Mouse (Mus musculus) embryonic facial prominence, embryonic 11.5 days (tissue): Measurements from ENCODE around the gene Robo4. TPM values are rescaled to one million over a fixed set of nuclear protein-coding genes. Genes with fewer than 3 reads are reported as not detected.

Experiments used
- ATAC-seq: fragments of 200-750 bp; cut with Nextera tagmentation; replicated peaks from 2 replicates; pipeline ENCODE4 v1.8.0; 2017; ENCODE audit warnings: low read depth; ENCODE audit not compliant: insufficient number of reproducible peaks, low FRiP score, low TSS enrichment
- DNase-seq: peaks from one replicate; pipeline ENCODE4 v3.0.0-alpha.2; 2015; ENCODE audit warnings: low spot score
- H3K27ac ChIP-seq: fragments of 300-500 bp; sonication (generic); replicated peaks from 2 replicates; pipeline ENCODE4 v1.5.1; 2014; ENCODE audit warnings: mild to moderate bottlenecking, low read depth, low read length, control low read depth
- H3K27me3 ChIP-seq: fragments of 300-500 bp; sonication (generic); 2 replicates; pipeline ENCODE4 v1.6.1; 2014; ENCODE audit warnings: mild to moderate bottlenecking, low read length, moderate library complexity, mixed read lengths; ENCODE audit not compliant: control insufficient read depth, insufficient read depth
- H3K36me3 ChIP-seq: fragments of 300-500 bp; sonication (generic); replicated peaks from 2 replicates; pipeline ENCODE4 v1.6.1; 2014; ENCODE audit warnings: low read depth, mild to moderate bottlenecking, low read length, moderate library complexity, mixed read lengths; ENCODE audit not compliant: control insufficient read depth, insufficient read depth
- H3K4me1 ChIP-seq: fragments of 300-500 bp; sonication (generic); 2 replicates; pipeline ENCODE4 v1.6.1; 2014; ENCODE audit warnings: low read length, mixed read lengths; ENCODE audit not compliant: control insufficient read depth, insufficient read depth
- H3K4me2 ChIP-seq: fragments of 300-500 bp; sonication (generic); 2 replicates; pipeline ENCODE4 v1.6.1; 2014; ENCODE audit warnings: low read depth, mild to moderate bottlenecking, control low read depth, low read length, moderate library complexity
- H3K4me3 ChIP-seq: fragments of 300-500 bp; sonication (generic); 2 replicates; pipeline ENCODE4 v1.5.1; 2014; ENCODE audit warnings: low read depth, low read length, control low read depth
- H3K9ac ChIP-seq: fragments of 300-500 bp; sonication (generic); replicated peaks from 2 replicates; pipeline ENCODE4 v1.6.1; 2014; ENCODE audit warnings: mild to moderate bottlenecking, control low read depth, low read length
- H3K9me3 ChIP-seq: fragments of 300-500 bp; sonication (generic); replicated peaks from 2 replicates; pipeline ENCODE4 v1.6.1; 2016; ENCODE audit warnings: mild to moderate bottlenecking, low read length, inconsistent platforms, mixed read lengths; ENCODE audit not compliant: control insufficient read depth
- WGBS: fragments of 180-500 bp; shearing (Covaris S2); extraction: QIAGEN DNeasy Blood & Tissue Kit; methylation state at CpG from one replicate; pipeline ENCODE4 v1.1.7; 2014; 5-methylcytosine and 5-hydroxymethylcytosine counted together
- polyA plus RNA-seq: library from polyadenylated mRNA; unstranded; fragments of >200 nt; fragmentation: Nextera tagmentation; extraction: Ambion mirVana; gene quantifications from 2 replicates; pipeline ENCODE4 v1.2.1, GENCODE M21; 2014

Gene Robo4
- polyA plus RNA-seq, 1 experiment from 2014 or later, result 6.5 TPM

DNA sequence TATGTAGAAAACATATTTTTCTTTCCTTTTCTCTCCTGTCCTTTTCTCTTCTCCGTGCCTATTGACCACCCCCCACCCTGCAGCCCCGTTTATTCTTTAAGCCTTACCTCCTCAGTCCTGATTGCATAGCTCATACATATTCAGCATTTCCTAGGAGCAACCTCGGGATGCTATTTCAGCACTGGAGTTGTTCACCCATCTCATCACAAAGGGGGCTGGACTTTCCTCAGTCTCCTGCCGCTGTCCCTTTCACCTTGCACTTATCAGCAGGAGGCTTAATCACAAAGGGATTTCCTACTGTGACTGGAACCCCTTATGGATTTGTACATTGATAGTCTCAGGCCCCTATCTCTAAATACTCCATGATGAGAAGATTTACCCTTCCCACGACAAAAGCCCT is 50.7 kb downstream of the Robo4 start:
- 0% methylated on average over 5 of the region's 5 CpGs for WGBS
- Histone ChIP-seq H3K4me3 (no peak overlapping the region), H3K4me2 (no peak overlapping the region), H3K27me3 (peaks cover 54% of the 10 kb centered on the region), H3K9ac (no peak overlapping the region), H3K9me3 (no peaks in the 10 kb centered on the region), H3K27ac (no peak overlapping the region), H3K36me3 (no peaks in the 10 kb centered on the region), H3K4me1 (no peaks in the 10 kb centered on the region)
- no peak for ATAC-seq
- DNase-seq, result no peak

DNA sequence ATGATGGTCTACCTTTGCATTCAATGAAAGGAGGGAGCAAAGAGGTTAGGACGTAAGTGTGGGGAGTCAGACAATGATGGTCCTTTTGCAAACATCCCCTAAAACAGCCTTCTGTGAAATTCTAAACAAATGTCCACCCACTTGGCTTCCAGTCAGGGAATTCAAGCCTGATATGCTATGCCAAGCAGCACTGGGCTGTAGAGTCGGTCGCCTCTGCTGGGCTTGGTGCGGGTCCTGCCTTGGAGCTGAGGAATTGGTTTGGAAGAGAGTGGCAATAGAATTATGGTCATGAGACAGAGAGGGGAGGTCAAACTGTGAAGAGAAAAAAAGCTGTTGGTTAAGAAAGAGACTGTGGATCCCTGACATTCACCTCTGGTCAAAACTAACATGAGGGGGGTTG is 51.6 kb downstream of the Robo4 start:
- H3K27me3 ChIP-seq, result peaks cover 64% of the 10 kb centered on the region
- H3K27ac ChIP-seq, result no peak overlapping the region
- WGBS, result 27% methylated on average over 4 of the region's 4 CpGs
- ATAC-seq, result no peak
- H3K9me3 ChIP-seq, result no peaks in the 10 kb centered on the region
- H3K4me3 ChIP-seq, result no peak overlapping the region
- H3K4me1 ChIP-seq, result no peaks in the 10 kb centered on the region
- no peak overlapping the region for H3K9ac ChIP-seq
- no peaks in the 10 kb centered on the region for H3K36me3 ChIP-seq
- no peak for DNase-seq
- H3K4me2 ChIP-seq, result no peak overlapping the region

DNA sequence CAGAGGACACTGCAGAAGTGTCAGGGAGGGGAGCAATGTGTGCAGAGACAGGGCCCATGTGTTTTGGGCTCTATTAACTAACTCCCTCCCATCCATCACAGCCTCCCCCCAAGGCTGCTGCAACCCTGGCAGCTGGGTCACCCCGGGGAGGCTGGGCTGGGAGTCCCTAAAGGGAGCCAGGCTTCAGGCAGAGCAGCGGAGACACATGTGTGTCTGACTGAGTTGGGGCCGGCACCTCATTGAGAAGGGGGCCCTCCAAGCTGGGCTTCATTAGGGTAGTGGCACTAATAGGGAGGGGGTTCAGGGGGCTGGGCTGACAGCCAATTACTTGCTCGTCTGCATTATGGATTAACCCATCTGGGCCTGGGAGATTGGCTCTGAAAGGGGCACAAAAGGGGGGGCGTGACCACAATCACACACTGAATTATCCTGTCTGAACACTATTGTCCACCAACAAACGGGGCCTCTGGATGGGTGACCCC is 52.4 kb downstream of the Robo4 start:
- H3K9ac ChIP-seq, result no peak overlapping the region
- DNase-seq (peak; percentile 28), ATAC-seq (peak; percentile 69; the same call in 1 of the 2 replicates)
- peaks cover 70% of the 10 kb centered on the region for H3K27me3 ChIP-seq
- H3K4me3 ChIP-seq, result no peak overlapping the region
- H3K36me3 ChIP-seq, result no peaks in the 10 kb centered on the region
- no peak overlapping the region for H3K27ac ChIP-seq
- H3K4me1 ChIP-seq, result no peaks in the 10 kb centered on the region
- H3K9me3 ChIP-seq, result no peaks in the 10 kb centered on the region
- 0% methylated on average over 6 of the region's 6 CpGs for WGBS
- H3K4me2 ChIP-seq, result no peak overlapping the region

DNA sequence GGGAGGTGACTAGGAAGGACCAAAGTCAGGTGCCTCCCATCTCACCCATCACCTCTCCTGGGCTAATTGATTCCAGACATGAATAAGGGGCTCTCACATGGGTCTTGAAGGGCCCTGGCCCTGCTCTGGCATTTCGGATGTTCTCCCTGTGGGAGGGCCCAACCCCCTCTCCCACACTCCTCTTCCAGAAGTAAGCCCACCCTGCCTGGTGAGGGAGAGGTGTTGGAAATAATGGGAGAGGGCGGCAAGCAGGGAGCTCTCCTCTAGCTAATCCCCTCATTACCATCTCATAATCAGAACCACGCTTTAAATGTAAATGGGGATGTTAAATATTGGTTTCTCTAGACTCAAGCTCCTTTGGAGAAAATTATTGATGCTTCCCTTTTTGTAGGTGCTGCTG is 53.3 kb downstream of the Robo4 start:
- H3K4me3 ChIP-seq, result no peak overlapping the region
- WGBS, result 4% methylated on average over 3 of the region's 3 CpGs
- H3K9me3 ChIP-seq, result no peaks in the 10 kb centered on the region
- no peaks in the 10 kb centered on the region for H3K36me3 ChIP-seq
- H3K27me3 ChIP-seq, result peaks cover 78% of the 10 kb centered on the region
- no peak overlapping the region for H3K9ac ChIP-seq
- H3K4me2 ChIP-seq, result no peak overlapping the region
- no peak overlapping the region for H3K27ac ChIP-seq
- H3K4me1 ChIP-seq, result 0 out of 2 replicates have a peak, but pooled peaks cover under 1% of the 10 kb centered on the region
- DNase-seq, result no peak
- no peak for ATAC-seq

DNA sequence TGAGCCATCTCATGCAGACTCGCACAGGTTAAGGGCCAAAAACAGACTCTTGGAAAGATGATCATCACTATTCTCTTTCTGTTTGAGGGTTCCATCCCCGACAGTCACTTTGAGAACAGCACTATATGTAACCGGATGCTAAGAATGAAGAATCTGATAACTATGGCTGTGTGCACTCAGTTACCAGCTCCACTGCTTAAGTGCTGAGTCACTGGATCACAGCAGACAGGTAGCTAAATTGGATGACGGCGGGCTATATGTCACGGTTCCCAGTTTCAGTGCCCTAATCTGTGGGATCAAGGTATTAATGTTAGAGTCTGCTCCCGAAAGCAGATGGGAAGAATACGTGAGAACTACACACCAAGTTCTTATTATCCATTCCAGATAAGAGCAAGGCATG is 54.2 kb downstream of the Robo4 start:
- 0 out of 2 replicates have a peak, but pooled peaks cover 6% of the 10 kb centered on the region for H3K4me1 ChIP-seq
- H3K4me2 ChIP-seq, result no peak overlapping the region
- no peak overlapping the region for H3K27ac ChIP-seq
- H3K9me3 ChIP-seq, result no peaks in the 10 kb centered on the region
- no peak for ATAC-seq
- 3% methylated on average over 8 of the region's 8 CpGs for WGBS
- peaks cover 85% of the 10 kb centered on the region for H3K27me3 ChIP-seq
- no peaks in the 10 kb centered on the region for H3K36me3 ChIP-seq
- H3K9ac ChIP-seq, result no peak overlapping the region
- DNase-seq, result no peak
- no peak overlapping the region for H3K4me3 ChIP-seq

DNA sequence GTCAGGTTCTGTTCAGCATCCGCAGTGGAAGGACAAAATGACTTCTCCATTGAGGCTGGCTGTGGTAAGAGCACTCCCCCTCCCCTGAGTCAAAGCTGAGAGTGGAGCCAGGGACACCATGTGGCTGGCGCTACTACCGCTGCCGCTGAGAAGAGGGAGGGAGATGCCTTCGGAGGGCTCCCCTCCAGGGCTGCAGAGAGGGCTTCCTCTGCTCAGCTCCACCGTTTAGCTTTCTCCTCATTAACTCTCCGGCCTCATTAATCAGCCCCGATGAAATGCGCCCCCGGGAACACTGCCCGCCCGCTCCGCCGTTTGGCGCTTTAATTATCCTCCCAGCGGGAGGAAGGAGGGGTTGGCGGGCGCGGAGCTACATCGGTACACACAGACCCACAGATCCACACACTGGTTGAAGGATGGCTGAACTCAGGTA is 54.8 kb downstream of the Robo4 start:
- H3K4me2 ChIP-seq, result peak overlapping the region; percentile 46
- peak; percentile 47 for DNase-seq
- peak; percentile 49; the same call in 1 of the 2 replicates for ATAC-seq
- H3K9ac ChIP-seq, result no peak overlapping the region
- 0 out of 2 replicates have a peak, but pooled peaks cover 6% of the 10 kb centered on the region for H3K4me1 ChIP-seq
- no peak overlapping the region for H3K27ac ChIP-seq
- peak overlapping the region; percentile 22 for H3K4me3 ChIP-seq
- under 1% methylated on average over 19 of the region's 20 CpGs for WGBS
- no peaks in the 10 kb centered on the region for H3K36me3 ChIP-seq
- H3K27me3 ChIP-seq, result peaks cover 89% of the 10 kb centered on the region
- H3K9me3 ChIP-seq, result no peaks in the 10 kb centered on the region

DNA sequence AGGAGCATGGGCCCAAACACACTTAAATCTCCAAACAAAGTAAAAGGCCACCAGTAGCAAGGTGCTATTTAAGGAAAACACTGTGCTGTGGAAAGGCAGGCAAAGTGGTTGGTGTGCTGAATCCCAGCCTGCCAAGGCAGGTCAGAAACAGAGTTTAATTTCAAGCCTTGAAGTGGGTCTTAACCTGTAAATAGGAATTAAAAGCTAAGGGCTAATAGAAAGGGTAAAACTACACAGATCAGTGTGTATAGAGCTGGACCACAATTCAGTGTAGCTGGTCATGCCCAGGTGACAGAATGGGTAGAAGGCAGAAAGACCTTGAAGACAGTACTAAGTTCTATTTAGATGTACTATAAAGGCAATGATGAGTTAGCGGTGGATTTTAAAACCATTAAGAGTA is 55.5 kb downstream of the Robo4 start:
- ATAC-seq, result no peak
- Histone ChIP-seq H3K4me2 (no peak overlapping the region), H3K27ac (no peak overlapping the region), H3K4me1 (0 out of 2 replicates have a peak, but pooled peaks cover 6% of the 10 kb centered on the region), H3K9me3 (no peaks in the 10 kb centered on the region), H3K4me3 (no peak overlapping the region), H3K27me3 (peaks cover 90% of the 10 kb centered on the region), H3K36me3 (no peaks in the 10 kb centered on the region), H3K9ac (no peak overlapping the region)
- WGBS, result 48% methylated on average over 1 of the region's 1 CpGs
- no peak for DNase-seq

DNA sequence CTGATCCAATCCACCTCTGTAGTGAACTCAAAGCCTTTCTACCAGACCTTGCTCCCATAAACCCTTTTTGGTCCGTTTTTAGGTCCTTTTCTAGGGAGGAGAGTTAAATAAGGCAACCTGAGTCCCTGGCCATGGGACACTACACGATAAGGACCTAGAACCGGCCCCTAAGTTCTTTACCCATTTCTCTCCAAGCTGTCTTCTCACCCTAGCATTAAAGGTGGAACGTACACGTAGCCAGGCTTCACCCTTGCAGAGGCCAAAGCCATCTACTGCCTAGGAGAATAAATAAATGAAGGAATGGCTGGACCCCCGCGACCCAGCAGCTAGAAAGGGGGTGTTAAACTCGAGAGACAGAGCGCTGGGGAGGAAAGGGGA is 58.0 kb downstream of the Robo4 start:
- Histone ChIP-seq H3K4me1 (0 out of 2 replicates have a peak, but pooled peaks cover 6% of the 10 kb centered on the region), H3K4me2 (peak overlapping the region; percentile 89), H3K27ac (no peak overlapping the region), H3K9ac (no peak overlapping the region), H3K36me3 (no peaks in the 10 kb centered on the region), H3K27me3 (peaks cover 72% of the 10 kb centered on the region), H3K4me3 (peak overlapping the region; percentile 40), H3K9me3 (no peaks in the 10 kb centered on the region)
- WGBS, result 0% methylated on average over 9 of the region's 9 CpGs
- DNase-seq, result no peak
- no peak for ATAC-seq
